Comparison of ENCODE assay signal across 20 mouse cellular contexts in genomic region chr2:173049231-173049630, GRCm38 (mm10). TPM values are rescaled to one million over a fixed set of nuclear protein-coding genes. Genes with fewer than 3 reads are reported as not detected.
DNase-seq lines count a peak whose midpoint lies in the region; ATAC-seq and TF ChIP-seq lines count a peak whose summit lies in the region.
"Had no signal": no experiment of that assay in that cellular context is flagged by ENCODE, and none has a peak within 500 bp of the region (broad histone marks: within the 10 kb centered on the region; RNA-seq: fewer than 3 reads in every experiment).

No protein-coding gene starts in this region.

- H3K9ac ChIP-seq in heart, postnatal 0 days (replicated peaks; ENCODE audit: low read depth, low read length): no peak overlapping the region
- H3K9ac ChIP-seq in liver, postnatal 0 days (replicated peaks): no peak overlapping the region
- no peak overlapping the region for H3K9ac ChIP-seq in forebrain, postnatal 0 days
- H3K9ac ChIP-seq: forebrain, embryonic 12.5 days; hindbrain, embryonic 15.5 days; intestine, embryonic 15.5 days; limb, embryonic 12.5 days; neural tube, embryonic 15.5 days had no signal

- no peak for ATAC-seq in heart, postnatal 0 days (ENCODE audit: insufficient read depth, low read depth)
- ATAC-seq in liver, postnatal 0 days: no peak
- no peak for ATAC-seq in forebrain, postnatal 0 days

- H3K9me3 ChIP-seq in heart, postnatal 0 days (replicated peaks; ENCODE audit: control insufficient read depth, low read length): no peaks in the 10 kb centered on the region
- H3K9me3 ChIP-seq in liver, postnatal 0 days (ENCODE audit: low read length): no peaks in the 10 kb centered on the region
- no peaks in the 10 kb centered on the region for H3K9me3 ChIP-seq in forebrain, postnatal 0 days (ENCODE audit: low read length)
- H3K9me3 ChIP-seq: forebrain, embryonic 12.5 days; hindbrain, embryonic 15.5 days; intestine, embryonic 15.5 days; limb, embryonic 12.5 days; neural tube, embryonic 15.5 days had no signal

- H3K4me3 ChIP-seq in gastrocnemius, adult 2 months: no peak overlapping the region
- no peak overlapping the region for H3K4me3 ChIP-seq in heart, postnatal 0 days (ENCODE audit: low read depth, low read length)
- no peak overlapping the region for H3K4me3 ChIP-seq in spleen, adult 2 months (ENCODE audit: extremely low read depth, insufficient read depth, insufficient read length)
- no peak overlapping the region for H3K4me3 ChIP-seq in liver, postnatal 0 days (ENCODE audit: low read depth, low read length)
- H3K4me3 ChIP-seq in forebrain, postnatal 0 days (ENCODE audit: low read depth, low read length): no peak overlapping the region
- H3K4me3 ChIP-seq: forebrain, embryonic 12.5 days; hindbrain, embryonic 15.5 days; intestine, embryonic 15.5 days; limb, embryonic 12.5 days; myocyte; neural tube, embryonic 15.5 days had no signal

- peak; percentile 8 for DNase-seq in gastrocnemius, adult 2 months
- no peak for DNase-seq in gastrocnemius, postnatal 10 days
- no peak for DNase-seq in heart, postnatal 0 days (ENCODE audit: low spot score)
- no peak for DNase-seq in heart, postnatal 25 days (ENCODE audit: low spot score)
- DNase-seq in spleen, adult 2 months (ENCODE audit: low read depth in 1 of 2, low spot score in 2 of 2): peak in 1 of 2 experiments; percentile 2
- no peak for DNase-seq in spleen, adult 18-20 months
- no peak for DNase-seq in liver, postnatal 0 days
- no peak for DNase-seq in forebrain, postnatal 0 days
- DNase-seq: cerebellum, adult 18-20 months; cerebellum, postnatal 25 days; lung, adult 18-20 months; lung, postnatal 14 days; midbrain, embryonic 14.5 days; right cerebral cortex, postnatal 25 days had no signal

- peak overlapping the region; percentile 53; the same call in 1 of the 2 replicates for H3K27ac ChIP-seq in gastrocnemius, adult 2 months
- peak overlapping the region; percentile 32; the same call in 1 of the 2 replicates for H3K27ac ChIP-seq in heart, postnatal 0 days (ENCODE audit: low read depth)
- peak overlapping the region; percentile 10; the same call in 1 of the 2 replicates for H3K27ac ChIP-seq in spleen, adult 2 months (ENCODE audit: insufficient read depth, low read length)
- peak overlapping the region; percentile 40; the same call in 1 of the 2 replicates for H3K27ac ChIP-seq in liver, postnatal 0 days (ENCODE audit: low read depth)
- no peak overlapping the region for H3K27ac ChIP-seq in forebrain, postnatal 0 days (ENCODE audit: low read depth, low read length)
- H3K27ac ChIP-seq: forebrain, embryonic 12.5 days; hindbrain, embryonic 15.5 days; intestine, embryonic 15.5 days; limb, embryonic 12.5 days; neural tube, embryonic 15.5 days had no signal

- H3K4me2 ChIP-seq in heart, postnatal 0 days (ENCODE audit: low read depth, low read length): no peak overlapping the region
- no peak overlapping the region; the same call in 1 of the 2 replicates for H3K4me2 ChIP-seq in liver, postnatal 0 days (ENCODE audit: low read depth, low read length)
- no peak overlapping the region for H3K4me2 ChIP-seq in forebrain, postnatal 0 days (ENCODE audit: low read depth)
- H3K4me2 ChIP-seq: forebrain, embryonic 12.5 days; hindbrain, embryonic 15.5 days; intestine, embryonic 15.5 days; limb, embryonic 12.5 days; neural tube, embryonic 15.5 days had no signal

- H3K4me1 ChIP-seq in heart, postnatal 0 days (ENCODE audit: control insufficient read depth, insufficient read depth): peaks cover 54% of the 10 kb centered on the region
- H3K4me1 ChIP-seq in spleen, adult 2 months (ENCODE audit: control insufficient read depth, insufficient read depth, insufficient read length): peaks cover 75% of the 10 kb centered on the region
- H3K4me1 ChIP-seq in liver, postnatal 0 days (ENCODE audit: insufficient read depth): peaks cover 52% of the 10 kb centered on the region
- H3K4me1 ChIP-seq in forebrain, postnatal 0 days (ENCODE audit: insufficient read depth): no peaks in the 10 kb centered on the region
- H3K4me1 ChIP-seq: hindbrain, embryonic 15.5 days; neural tube, embryonic 15.5 days had no signal

- intact Hi-C loops in gastrocnemius, adult 2 months (cut with DNase I): loop anchor here (5.0 kb wide), 1 partner anchor 33 kb away; no protein-coding TSS in a partner anchor
- intact Hi-C loops in heart, postnatal 25 days (cut with DNase I): no loop called here

- no peak for TF ChIP-seq CTCF in gastrocnemius, adult 2 months (IDR thresholded peaks at IDR 0.05)
- TF ChIP-seq CTCF in heart, postnatal 0 days (IDR thresholded peaks at IDR 0.05; ENCODE audit: low read depth): no peak
- TF ChIP-seq CTCF in spleen, adult 2 months (IDR thresholded peaks at IDR 0.05; ENCODE audit: extremely low read depth, insufficient read depth, insufficient read length, insufficient replicate concordance): no peak
- no peak for TF ChIP-seq CTCF in liver, postnatal 0 days (IDR thresholded peaks at IDR 0.05; ENCODE audit: low read depth)
- no peak for TF ChIP-seq CTCF in forebrain, postnatal 0 days (IDR thresholded peaks at IDR 0.05; ENCODE audit: low read depth)

- H3K36me3 ChIP-seq in heart, postnatal 0 days (replicated peaks; ENCODE audit: control insufficient read depth, insufficient read depth, low read length): no peaks in the 10 kb centered on the region
- H3K36me3 ChIP-seq in spleen, adult 2 months (ENCODE audit: control insufficient read depth, insufficient read depth, low read length): no peaks in the 10 kb centered on the region
- H3K36me3 ChIP-seq in liver, postnatal 0 days (replicated peaks; ENCODE audit: insufficient read depth, low read length): no peaks in the 10 kb centered on the region
- H3K36me3 ChIP-seq in forebrain, postnatal 0 days (ENCODE audit: insufficient read depth): no peaks in the 10 kb centered on the region
- H3K36me3 ChIP-seq: forebrain, embryonic 12.5 days; hindbrain, embryonic 15.5 days; intestine, embryonic 15.5 days; limb, embryonic 12.5 days; neural tube, embryonic 15.5 days had no signal

- no peak for TF ChIP-seq EP300 in heart, postnatal 0 days (IDR thresholded peaks at IDR 0.05; ENCODE audit: low read depth)
- TF ChIP-seq EP300 in liver, postnatal 0 days (IDR thresholded peaks at IDR 0.05; ENCODE audit: low read depth): no peak

- WGBS in heart, postnatal 0 days: 50% methylated on average over 3 of the region's 3 CpGs
- 56% methylated on average over 3 of the region's 3 CpGs for WGBS in spleen, adult 2 months
- 59% methylated on average over 3 of the region's 3 CpGs for WGBS in liver, postnatal 0 days (ENCODE audit: insufficient replicate concordance)
- WGBS in forebrain, postnatal 0 days: 82% methylated on average over 3 of the region's 3 CpGs

- no peaks in the 10 kb centered on the region for H3K27me3 ChIP-seq in heart, postnatal 0 days (ENCODE audit: control insufficient read depth, insufficient read depth, low read length)
- no peaks in the 10 kb centered on the region for H3K27me3 ChIP-seq in spleen, adult 2 months (ENCODE audit: control insufficient read depth, insufficient read depth, low read length)
- no peaks in the 10 kb centered on the region for H3K27me3 ChIP-seq in liver, postnatal 0 days (ENCODE audit: insufficient read depth, low read length)
- H3K27me3 ChIP-seq in forebrain, postnatal 0 days (ENCODE audit: insufficient read depth, low read length): no peaks in the 10 kb centered on the region
- H3K27me3 ChIP-seq: forebrain, embryonic 12.5 days; hindbrain, embryonic 15.5 days; intestine, embryonic 15.5 days; limb, embryonic 12.5 days; neural tube, embryonic 15.5 days had no signal

- TF ChIP-seq POLR2A in spleen, adult 2 months (IDR thresholded peaks at IDR 0.05; ENCODE audit: low read depth, low read length): no peak

RNA-seq across cellular contexts. Expression of gene Rbm38, which starts 28.9 kb away (rescaled TPM):
- total RNA-seq in gastrocnemius, adult 2 months (2021): 100 to 1,000 TPM; 181 to 246 TPM
- 100 to 1,000 TPM; 121 to 129 TPM for total RNA-seq in gastrocnemius, postnatal 10 days (2021)
- total RNA-seq in heart, postnatal 0 days (2014; rRNA removed; ENCODE audit: low replicate concordance): 85.0 and 119 TPM in 2 replicates
- polyA plus RNA-seq in heart, postnatal 0 days (2015; fragmentation: Nextera tagmentation; extraction: Ambion mirVana): 122 and 135 TPM in 2 replicates
- 100 to 1,000 TPM; 167 to 223 TPM for total RNA-seq in heart, postnatal 25 days (2021)
- 663 and 724 TPM in 2 replicates for polyA plus RNA-seq in spleen, adult 2 months (2012; rRNA removed)
- polyA plus RNA-seq in liver, postnatal 0 days (2015; fragmentation: Nextera tagmentation; extraction: Ambion mirVana): 124 and 126 TPM in 2 replicates
- 5.9 and 6.6 TPM in 2 replicates for total RNA-seq in forebrain, postnatal 0 days (2014; rRNA removed)
- 11.0 and 14.5 TPM in 2 replicates for polyA plus RNA-seq in forebrain, postnatal 0 days (2015; fragmentation: Nextera tagmentation; extraction: Ambion mirVana)

RNA-seq across cellular contexts. Expression of gene Rae1, which starts 49.3 kb away (rescaled TPM):
- total RNA-seq in gastrocnemius, adult 2 months (2021): 10 to 100 TPM; 12.4 to 14.4 TPM
- total RNA-seq in gastrocnemius, postnatal 10 days (2021): 10 to 100 TPM; 27.9 to 31.5 TPM
- total RNA-seq in heart, postnatal 0 days (2014; rRNA removed; ENCODE audit: low replicate concordance): 80.2 and 83.4 TPM in 2 replicates
- polyA plus RNA-seq in heart, postnatal 0 days (2015; fragmentation: Nextera tagmentation; extraction: Ambion mirVana): 70.5 and 76.7 TPM in 2 replicates
- 10 to 100 TPM; 24.4 to 25.3 TPM for total RNA-seq in heart, postnatal 25 days (2021)
- 48.3 and 51.5 TPM in 2 replicates for polyA plus RNA-seq in spleen, adult 2 months (2012; rRNA removed)
- polyA plus RNA-seq in liver, postnatal 0 days (2015; fragmentation: Nextera tagmentation; extraction: Ambion mirVana): 40.0 and 41.5 TPM in 2 replicates
- 103 and 108 TPM in 2 replicates for total RNA-seq in forebrain, postnatal 0 days (2014; rRNA removed)
- polyA plus RNA-seq in forebrain, postnatal 0 days (2015; fragmentation: Nextera tagmentation; extraction: Ambion mirVana): 150 and 161 TPM in 2 replicates

Comparison
In these comparisons a context has a peak if more than half of its experiments do, and no peak if none do; other contexts are left out.
1. RNA of gene Rbm38, which starts 28.9 kb away (total RNA-seq): 181 to 246 TPM in gastrocnemius, adult 2 months, 167 to 223 TPM in heart, postnatal 25 days, 121 to 129 TPM in gastrocnemius, postnatal 10 days and 85.0 to 119 TPM in heart, postnatal 0 days; 5.9 to 6.6 TPM in forebrain, postnatal 0 days; every median in the first group is over 10 times any median in the second.